Mouse (Mus musculus) E14TG2a.4 (cell line): ENCODE measurements at regions not wholly inside any gene's neighbourhood (a gene's known extent, or its start where the extent isn't known, plus 50 kb on each side); places are given as distances from the start of the nearest gene placed in this dataset.

ENCODE experiments used
- CTCF ChIP-seq: conservative IDR thresholded peaks from 2 replicates; pipeline ENCODE4 v1.5.1; 2014; ENCODE audit warnings: low read length
- NANOG ChIP-seq: IDR thresholded peaks from 2 replicates; pipeline ENCODE4 v1.6.1; 2014; ENCODE audit warnings: borderline replicate concordance, low read length, mixed read lengths
- POU5F1 ChIP-seq: IDR thresholded peaks from 2 replicates; pipeline ENCODE4 v1.6.1; 2014; ENCODE audit warnings: low read length, borderline replicate concordance

DNA sequence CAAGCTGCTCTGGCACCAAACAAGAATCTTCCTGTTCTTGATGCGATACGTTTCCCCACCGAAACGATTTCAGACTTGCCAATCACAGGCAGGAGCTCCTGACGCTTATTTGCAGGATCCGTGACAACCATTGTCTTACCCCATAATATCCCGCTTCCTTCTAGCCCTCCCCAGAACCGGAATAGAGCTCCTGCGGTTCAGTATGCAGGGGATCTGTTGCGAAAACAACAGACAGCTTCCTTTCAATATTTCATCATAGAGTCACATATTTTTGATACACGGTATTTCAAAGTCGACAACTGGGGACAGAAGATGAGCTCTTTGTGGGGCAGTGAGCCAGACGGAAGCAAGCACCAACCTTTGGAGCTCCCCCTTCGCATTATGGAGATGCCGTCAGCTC is 55.8 kb downstream of the Zfp648 start:
- TF ChIP-seq CTCF (no peak), POU5F1 (no peak), NANOG (no peak)
